Mouse (Mus musculus): ENCODE results near the gene Dgki.

DNA sequence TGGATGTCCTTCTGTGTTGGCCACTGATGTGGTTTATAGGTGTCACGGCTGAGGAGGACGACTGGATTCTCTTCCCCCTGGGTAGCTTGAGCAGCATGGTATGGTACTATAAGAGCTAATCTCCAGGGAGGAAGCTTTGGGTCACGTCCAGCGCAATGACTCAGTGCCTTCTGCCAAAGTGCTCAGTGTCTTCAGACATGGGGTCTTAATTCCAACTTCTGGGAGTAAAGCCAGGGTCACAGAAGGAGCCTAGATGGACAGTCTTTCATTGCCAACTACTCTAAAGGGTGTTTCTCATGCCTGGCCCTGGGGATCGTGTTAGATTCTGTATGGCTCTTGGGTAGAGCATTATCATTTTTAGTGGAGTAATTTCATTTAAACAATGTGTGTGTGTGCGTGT lies 231.2 kb downstream of the Dgki start:
- TF ChIP-seq CTCF (IDR thresholded peaks at IDR 0.05; ENCODE audit: low read depth) (no peak), EP300 (IDR thresholded peaks at IDR 0.05; ENCODE audit: low read depth) (no peak)

Data from liver, embryonic 14.5 days (tissue).